Mouse (Mus musculus) bone marrow, adult 2 months (tissue): Measurements from ENCODE around the gene Ttc39b. TPM values are rescaled to one million over a fixed set of nuclear protein-coding genes. Genes with fewer than 3 reads are reported as not detected.

ENCODE experiments used
- H3K27ac ChIP-seq: fragments of 200-500 bp; 2 replicates; pipeline ENCODE4 v1.5.1; 2012; ENCODE audit warnings: low read depth, mild to moderate bottlenecking, control low read depth, inconsistent platforms, low read length; ENCODE audit not compliant: control insufficient read depth, poor library complexity, insufficient read depth
- H3K4me1 ChIP-seq: fragments of 200-500 bp; 2 replicates; pipeline ENCODE4 v1.6.1; 2011; ENCODE audit warnings: low read length; ENCODE audit not compliant: control insufficient read depth, insufficient read depth
- H3K4me3 ChIP-seq: fragments of 200-500 bp; replicated peaks from 2 replicates; pipeline ENCODE3; 2011; ENCODE audit warnings: mild to moderate bottlenecking, low read depth, low read length, control low read depth; ENCODE audit not compliant: control insufficient read depth
- CTCF ChIP-seq: fragments of 200-500 bp; IDR thresholded peaks from 2 replicates; pipeline ENCODE4 v1.5.1; 2011; ENCODE audit warnings: low read length, control low read depth; ENCODE audit not compliant: control insufficient read depth, insufficient read depth
- POLR2A ChIP-seq: fragments of 200-500 bp; IDR thresholded peaks from 2 replicates; pipeline ENCODE4 v1.6.1; 2011; ENCODE audit warnings: low read depth, mild to moderate bottlenecking, control low read depth, low read length, borderline replicate concordance; ENCODE audit not compliant: control insufficient read depth
- WGBS: fragments of 180-500 bp; shearing (Covaris S2); methylation state at CpG from one replicate; pipeline ENCODE4 v1.1.7; 2018; 5-methylcytosine and 5-hydroxymethylcytosine counted together
- polyA plus RNA-seq: library from polyadenylated mRNA; stranded (reverse); fragments of >200 nt; gene quantifications from 2 replicates; pipeline ENCODE4 v1.2.4, GENCODE M21; 2011; ENCODE audit warnings: low replicate concordance; ENCODE audit not compliant: missing spikeins, insufficient read depth, insufficient read length

Ttc39b gene
- polyA plus RNA-seq, 1 experiment: 8.2 TPM

GRCm38 (mm10) chr4:83343895-83344294 is 19.8 kb upstream of the Ttc39b start:
- 73% methylated on average over 2 of the region's 2 CpGs for WGBS

GRCm38 (mm10) chr4:83343146-83343823 is 19.2 kb upstream of the Ttc39b start:
- TF ChIP-seq CTCF (no peak), POLR2A (no peak)
- WGBS: 81% methylated on average over 9 of the region's 9 CpGs

More at GRCm38 (mm10) chr4:83343895-83344294, 19.8 kb upstream of the Ttc39b start:
- Histone ChIP-seq H3K4me1 (no peaks in the 10 kb centered on the region; the same call in 1 of the 2 replicates), H3K4me3 (no peak overlapping the region), H3K27ac (no peak overlapping the region)
- TF ChIP-seq POLR2A (no peak), CTCF (peak; percentile 55; the same call in 1 of the 2 replicates)

GRCm38 (mm10) chr4:83342268-83342970 is 18.4 kb upstream of the Ttc39b start:
- WGBS: 51% methylated on average over 14 of the region's 14 CpGs
- Histone ChIP-seq H3K4me3 (no peak overlapping the region), H3K27ac (no peak overlapping the region), H3K4me1 (no peaks in the 10 kb centered on the region; the same call in 1 of the 2 replicates)
- TF ChIP-seq CTCF (no peak), POLR2A (no peak)

More at GRCm38 (mm10) chr4:83343146-83343823, 19.2 kb upstream of the Ttc39b start:
- no peak overlapping the region for H3K4me3 ChIP-seq
- no peaks in the 10 kb centered on the region; the same call in 1 of the 2 replicates for H3K4me1 ChIP-seq
- H3K27ac ChIP-seq: no peak overlapping the region

GRCm38 (mm10) chr4:83339393-83339792 is 15.3 kb upstream of the Ttc39b start:
- Histone ChIP-seq H3K4me1 (no peaks in the 10 kb centered on the region), H3K27ac (no peak overlapping the region), H3K4me3 (no peak overlapping the region)
- TF ChIP-seq POLR2A (no peak), CTCF (no peak)
- 2% methylated on average over 1 of the region's 1 CpGs for WGBS

DNA sequence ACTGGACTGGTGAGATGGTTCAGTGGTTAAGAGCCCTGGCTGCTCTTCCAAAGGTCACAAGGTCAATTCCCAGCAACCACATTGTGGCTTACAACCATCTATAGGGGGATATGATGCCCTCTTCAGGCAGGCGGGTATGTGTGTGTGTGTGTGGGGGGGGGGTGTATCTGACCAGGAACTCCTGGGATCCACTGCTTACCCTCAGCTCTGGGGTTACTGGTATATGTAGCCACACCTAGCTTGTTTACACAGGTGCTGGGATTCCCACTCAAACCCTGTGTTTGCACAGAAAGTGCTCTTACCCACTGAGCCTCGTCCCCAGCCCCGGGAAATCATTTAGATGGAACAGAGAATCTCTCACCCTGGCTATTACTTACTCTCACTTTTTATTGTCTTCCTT is 13.7 kb upstream of the Ttc39b start:
- 75% methylated on average over 3 of the region's 3 CpGs for WGBS
- no peak for TF ChIP-seq CTCF
- TF ChIP-seq POLR2A: no peak
- H3K4me1 ChIP-seq: no peaks in the 10 kb centered on the region
- H3K27ac ChIP-seq: no peak overlapping the region
- H3K4me3 ChIP-seq: no peak overlapping the region

- TF ChIP-seq POLR2A: no peak
- no peak for TF ChIP-seq CTCF
- Histone ChIP-seq H3K4me1 (no peaks in the 10 kb centered on the region), H3K27ac (no peak overlapping the region), H3K4me3 (no peak overlapping the region)
- WGBS: 81% methylated on average over 4 of the region's 4 CpGs
Measured at GRCm38 (mm10) chr4:83330369-83330768, 6.3 kb upstream of the Ttc39b start.

GRCm38 (mm10) chr4:83329615-83330014 is 5.6 kb upstream of the Ttc39b start:
- H3K4me1 ChIP-seq: no peaks in the 10 kb centered on the region
- TF ChIP-seq CTCF: no peak
- TF ChIP-seq POLR2A: no peak
- H3K27ac ChIP-seq: no peak overlapping the region
- 76% methylated on average over 4 of the region's 4 CpGs for WGBS
- H3K4me3 ChIP-seq: no peak overlapping the region
